Mouse (Mus musculus) left cerebral cortex, adult 18-20 months (tissue): ENCODE results near the gene Pla2g2d. TPM values are rescaled to one million over a fixed set of nuclear protein-coding genes. Genes with fewer than 3 reads are reported as not detected.
"Not testable (repeated sequence)": the region's sequence is repeated elsewhere in the genome, so short reads cannot be mapped to it uniquely, and the experiment has no call there.

ENCODE experiments used
- DNase-seq, 2 experiments: peaks; one replicate each; pipeline ENCODE4 v3.0.0; 2021 to 2022; ENCODE audit warnings: low spot score in 2 of 2, mixed read lengths in 1 of 2
- total RNA-seq, 2 experiments: library from RNA; stranded (reverse); gene quantifications; 2 replicates each; pipeline ENCODE4 v1.2.3; 2021

Pla2g2d gene
- total RNA-seq, 2 experiments from 2014 or later, result 0.47 to 0.77 TPM

GRCm38 (mm10) chr4:138821036-138821435 lies 45.5 kb downstream of the Pla2g2d start:
- DNase-seq, result no peak

- DNase-seq, result not testable (repeated sequence)
Measured at GRCm38 (mm10) chr4:138824161-138824560, 48.6 kb downstream of the Pla2g2d start.

GRCm38 (mm10) chr4:138824660-138825059 lies 49.1 kb downstream of the Pla2g2d start:
- no peak for DNase-seq

- DNase-seq, result no peak
Measured at GRCm38 (mm10) chr4:138825751-138826567, 50.4 kb downstream of the Pla2g2d start.

DNA sequence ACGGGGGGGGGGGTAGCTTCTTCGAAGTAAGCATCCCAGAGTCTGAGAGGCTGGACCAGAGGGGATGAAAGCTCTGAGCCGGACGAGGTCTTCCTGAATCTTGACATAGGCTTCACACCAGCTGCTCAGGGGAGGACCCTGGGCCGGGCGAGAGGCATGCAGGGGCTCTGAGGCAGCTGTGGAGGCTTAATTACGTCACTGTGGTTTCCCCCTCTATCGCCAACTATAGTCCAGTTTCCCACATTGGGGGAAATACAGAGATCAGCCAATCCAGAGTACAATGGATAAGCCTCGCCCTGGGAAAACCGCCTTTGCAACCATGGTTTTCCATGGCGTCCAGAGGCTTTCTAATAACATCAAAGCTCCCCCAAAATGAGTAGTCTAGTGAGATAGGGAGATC lies 51.6 kb downstream of the Pla2g2d start:
- no peak for DNase-seq

Other genes with a start within 250 kb of the Pla2g2d start
- gene Vwa5b1, start 139.9 kb upstream of the Pla2g2d start, total RNA-seq, result 1 to 10 TPM; 4.2 to 4.6 TPM
- gene Pla2g2c, start 50.9 kb upstream of the Pla2g2d start, total RNA-seq, result under 1 TPM in 1 of 2 experiments, not detected in 1; 0.35 TPM
- gene Ubxn10, start 38.6 kb upstream of the Pla2g2d start, total RNA-seq, result 1 to 10 TPM in 1 of 2 experiments, under 1 TPM in 1; 0.56 to 1.2 TPM
- under 1 TPM in 1 of 2 experiments, not detected in 1; 0.14 TPM for gene Pla2g2f, start 18.1 kb upstream of the Pla2g2d start, total RNA-seq
- 1 to 10 TPM; 3.6 to 3.9 TPM for gene Pla2g5, start 87.7 kb downstream of the Pla2g2d start, total RNA-seq
- not detected for gene Gm13030, start 98.2 kb downstream of the Pla2g2d start, total RNA-seq
- not detected for gene Pla2g2e, start 102.2 kb downstream of the Pla2g2d start, total RNA-seq
- gene Otud3, start 138.2 kb downstream of the Pla2g2d start, total RNA-seq, result 10 to 100 TPM; 14.8 to 17.1 TPM
- gene Rnf186, start 191.4 kb downstream of the Pla2g2d start, total RNA-seq, result not detected
- gene Tmco4, start 197.2 kb downstream of the Pla2g2d start, total RNA-seq, result 1 to 10 TPM; 2.1 to 2.3 TPM